Mouse (Mus musculus): Measurements from ENCODE around the gene Sncg.
"Not testable (repeated sequence)": the region's sequence is repeated elsewhere in the genome, so short reads cannot be mapped to it uniquely, and the experiment has no call there.

Sncg gene

GRCm38 (mm10) chr14:34374577-34374976 is at the start of gene Sncg:
TSS of gene Sncg (minus strand) at chr14:34374789.
- DNase-seq (ENCODE audit: low spot score) = no peak

GRCm38 (mm10) chr14:34421078-34421477 is 46.5 kb upstream of the Sncg start:
- no peak for DNase-seq (ENCODE audit: low spot score)

- no peak for DNase-seq (ENCODE audit: low spot score)
Observed at GRCm38 (mm10) chr14:34417501-34417900, 42.9 kb upstream of the Sncg start.

- not testable (repeated sequence) for DNase-seq (ENCODE audit: low spot score)
Observed at GRCm38 (mm10) chr14:34416946-34417345, 42.4 kb upstream of the Sncg start.

GRCm38 (mm10) chr14:34412164-34412896 is 37.7 kb upstream of the Sncg start:
- no peak for DNase-seq (ENCODE audit: low spot score)

GRCm38 (mm10) chr14:34410716-34411115 is 36.1 kb upstream of the Sncg start:
- no peak for DNase-seq (ENCODE audit: low spot score)

GRCm38 (mm10) chr14:34403424-34403823 is 28.8 kb upstream of the Sncg start:
- DNase-seq (ENCODE audit: low spot score) = no peak

- no peak for DNase-seq (ENCODE audit: low spot score)
Observed at GRCm38 (mm10) chr14:34402871-34403270, 28.3 kb upstream of the Sncg start.

- DNase-seq (ENCODE audit: low spot score) = peak; percentile 28
Observed at GRCm38 (mm10) chr14:34401135-34401534, 26.5 kb upstream of the Sncg start.

- no peak for DNase-seq (ENCODE audit: low spot score)
Observed at GRCm38 (mm10) chr14:34400021-34400420, 25.4 kb upstream of the Sncg start.

GRCm38 (mm10) chr14:34399301-34399700 is 24.7 kb upstream of the Sncg start:
- DNase-seq (ENCODE audit: low spot score) = no peak

GRCm38 (mm10) chr14:34398901-34399300 is 24.3 kb upstream of the Sncg start:
- no peak for DNase-seq (ENCODE audit: low spot score)

- no peak for DNase-seq (ENCODE audit: low spot score)
Observed at GRCm38 (mm10) chr14:34397871-34398270, 23.3 kb upstream of the Sncg start.

GRCm38 (mm10) chr14:34393295-34393694 is 18.7 kb upstream of the Sncg start:
- DNase-seq (ENCODE audit: low spot score) = no peak

GRCm38 (mm10) chr14:34382921-34383704 is 8.5 kb upstream of the Sncg start:
- no peak for DNase-seq (ENCODE audit: low spot score)

- DNase-seq (ENCODE audit: low spot score) = no peak
Observed at GRCm38 (mm10) chr14:34378560-34379331, 4.2 kb upstream of the Sncg start.

- no peak for DNase-seq (ENCODE audit: low spot score)
Observed at GRCm38 (mm10) chr14:34377121-34377520, 2.5 kb upstream of the Sncg start.

- no peak for DNase-seq (ENCODE audit: low spot score)
Observed at GRCm38 (mm10) chr14:34375941-34376340, 1.4 kb upstream of the Sncg start.

- no peak for DNase-seq (ENCODE audit: low spot score)
Observed at GRCm38 (mm10) chr14:34375415-34375904, 871 bp upstream of the Sncg start, which contains the start of gene Mmrn2. TSS of gene Mmrn2 (plus strand) at chr14:34375465.

- no peak for DNase-seq (ENCODE audit: low spot score)
Observed at GRCm38 (mm10) chr14:34373581-34373980, 1.0 kb downstream of the Sncg start.

- DNase-seq (ENCODE audit: low spot score) = no peak
Observed at GRCm38 (mm10) chr14:34372646-34373045, 1.9 kb downstream of the Sncg start.

- no peak for DNase-seq (ENCODE audit: low spot score)
Observed at GRCm38 (mm10) chr14:34371763-34372162, 2.8 kb downstream of the Sncg start.
